Mouse (Mus musculus) gastrocnemius, postnatal 10 days (tissue): ENCODE results near the gene Pcbp3. TPM values are rescaled to one million over a fixed set of nuclear protein-coding genes. Genes with fewer than 3 reads are reported as not detected.
"Not testable (repeated sequence)": the region's sequence is repeated elsewhere in the genome, so short reads cannot be mapped to it uniquely, and the experiment has no call there.

Experiments used
- DNase-seq: peaks from one replicate; pipeline ENCODE4 v3.0.0; 2021; ENCODE audit warnings: mixed read lengths
- total RNA-seq, 2 experiments: library from RNA; stranded (reverse); gene quantifications; 2 replicates each; pipeline ENCODE4 v1.2.3; 2021

Pcbp3 gene
- total RNA-seq, 2 experiments from 2014 or later: 4.6 to 8.0 TPM

DNA sequence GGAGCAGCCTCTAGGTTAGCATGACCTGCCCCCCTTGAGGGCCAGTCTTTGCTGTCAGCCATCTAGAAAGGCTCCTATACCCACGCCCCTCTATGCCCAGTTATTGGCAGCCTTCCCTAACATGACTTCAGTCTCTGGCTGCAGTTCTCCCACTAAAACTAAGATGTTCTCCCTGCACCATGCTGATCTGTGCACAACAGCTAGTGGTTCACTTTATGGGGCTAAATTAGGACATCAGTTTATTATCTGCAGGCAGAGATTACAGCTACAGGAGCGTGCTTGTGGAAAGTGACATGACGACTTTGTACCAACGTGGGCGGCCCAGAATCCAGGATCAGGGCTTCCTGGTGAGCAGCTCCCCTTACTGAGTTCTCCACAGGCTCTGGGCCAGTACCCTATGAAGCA, 160.4 kb downstream of the Pcbp3 start:
- DNase-seq: no peak

DNA sequence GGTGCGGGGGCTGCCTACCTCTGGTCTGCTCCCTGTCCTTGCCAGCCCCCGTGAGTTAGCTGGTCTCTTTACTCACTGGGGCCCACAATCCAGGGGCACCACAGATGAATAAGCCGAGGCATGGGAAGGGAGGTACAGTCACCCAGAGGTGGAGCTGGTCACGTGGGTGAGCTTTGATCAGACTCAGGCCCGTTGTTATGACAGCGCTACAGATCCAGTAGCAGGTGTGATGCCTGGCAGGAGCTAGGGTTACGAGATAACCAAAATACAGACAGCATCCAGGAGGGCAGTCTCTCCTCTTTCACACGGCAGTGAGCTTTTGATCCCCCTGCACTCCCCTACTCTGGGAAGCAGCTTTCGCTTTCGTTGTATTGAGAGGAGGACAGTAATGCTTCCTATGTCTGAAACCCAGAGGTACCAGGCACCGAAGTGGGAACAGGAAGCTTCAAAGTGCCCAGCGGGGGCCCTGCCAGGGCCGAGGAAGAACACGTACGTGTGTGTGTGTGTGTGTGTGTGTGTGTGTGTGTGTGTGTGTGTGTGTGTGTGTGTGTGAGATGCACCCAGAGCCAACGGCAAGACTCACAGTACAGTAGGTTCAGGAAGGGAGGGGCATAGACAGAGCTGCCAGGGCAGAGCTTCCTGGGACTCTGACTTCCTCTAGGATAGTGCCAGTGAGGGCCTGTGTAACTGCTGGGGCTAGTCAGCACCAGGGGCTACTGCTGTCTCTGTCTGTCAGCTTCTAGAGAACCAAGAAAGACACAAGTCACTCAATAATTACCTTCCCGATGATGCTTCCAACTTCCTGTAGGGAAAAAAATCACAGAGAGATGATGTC, 162.7 kb downstream of the Pcbp3 start:
- no peak for DNase-seq

DNA sequence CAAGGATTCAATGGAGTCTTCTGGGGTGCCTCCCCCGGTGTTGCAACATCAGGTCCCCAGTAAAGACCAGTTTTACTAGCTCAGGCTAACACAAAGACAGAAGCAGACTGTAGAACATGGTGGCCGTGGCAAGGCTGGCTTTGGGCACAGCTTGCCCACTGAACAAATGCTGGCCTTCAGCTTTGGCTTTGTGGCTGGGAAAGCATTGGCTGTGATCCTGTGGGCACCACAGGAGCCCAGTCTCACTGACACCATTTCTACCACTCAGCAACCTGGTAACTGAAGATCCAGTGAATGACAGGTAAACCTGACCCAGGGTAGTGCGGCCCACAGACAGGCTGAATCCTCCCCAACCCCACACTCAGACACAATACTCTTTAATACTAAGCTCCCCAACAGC, 167.6 kb downstream of the Pcbp3 start:
- DNase-seq: no peak

DNA sequence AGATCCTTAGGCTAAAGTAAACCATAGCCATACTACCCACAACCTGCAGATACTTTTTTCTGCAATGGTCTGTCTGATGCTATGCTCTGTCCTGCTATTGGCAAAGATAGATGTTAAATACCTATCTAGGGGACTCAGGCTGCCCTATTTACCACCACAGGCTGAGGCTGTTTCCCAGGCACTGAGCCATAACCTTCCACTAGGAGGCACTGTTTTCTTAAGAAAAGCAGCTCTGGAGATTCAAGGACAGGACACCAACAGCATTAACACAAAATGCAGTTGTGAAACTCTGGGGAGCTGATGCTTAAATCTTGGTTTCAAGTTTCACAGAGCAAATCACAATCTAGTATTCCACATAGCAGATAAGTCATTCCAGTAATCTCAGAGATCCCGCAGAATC, 170.2 kb downstream of the Pcbp3 start:
- DNase-seq: peak; percentile 41

DNA sequence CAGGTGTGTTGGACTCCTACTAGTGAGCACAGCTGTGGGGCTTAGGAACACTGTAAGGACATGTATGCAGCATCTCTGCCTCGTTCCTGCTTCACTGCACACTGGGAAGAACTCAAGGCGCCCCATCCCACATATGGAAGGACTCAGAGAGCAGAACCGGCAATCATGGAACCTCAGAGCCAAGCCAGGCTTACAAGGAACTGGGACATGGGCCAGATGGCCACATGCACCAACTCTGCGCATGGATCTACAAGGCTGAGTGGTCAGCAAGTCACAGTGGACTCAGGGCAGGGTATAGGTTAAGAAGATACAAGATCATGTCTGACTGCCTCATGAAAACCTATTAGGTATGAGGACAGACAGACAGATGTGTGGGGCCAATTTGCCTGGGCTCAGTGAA, 171.8 kb downstream of the Pcbp3 start:
- DNase-seq: no peak

DNA sequence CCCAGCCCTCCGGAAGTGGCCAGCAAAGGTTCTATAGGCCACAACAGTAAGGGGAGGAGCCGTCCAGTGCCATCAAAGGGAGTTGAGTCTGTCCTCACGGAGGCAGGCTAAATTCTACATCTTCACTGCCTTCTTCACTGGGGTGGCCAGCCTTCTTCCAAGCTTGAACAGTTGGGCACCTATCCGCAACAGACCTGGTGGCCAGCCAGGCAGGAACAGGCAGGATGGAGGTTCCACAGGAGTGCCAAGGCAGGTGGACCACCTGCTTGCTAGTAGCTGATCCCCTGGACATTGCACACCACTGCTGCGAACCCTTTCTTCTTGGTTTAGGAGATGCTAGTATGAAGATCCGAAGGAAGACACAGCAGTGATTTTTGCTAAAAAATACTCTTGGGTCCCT, 176.4 kb downstream of the Pcbp3 start:
- DNase-seq: no peak

DNA sequence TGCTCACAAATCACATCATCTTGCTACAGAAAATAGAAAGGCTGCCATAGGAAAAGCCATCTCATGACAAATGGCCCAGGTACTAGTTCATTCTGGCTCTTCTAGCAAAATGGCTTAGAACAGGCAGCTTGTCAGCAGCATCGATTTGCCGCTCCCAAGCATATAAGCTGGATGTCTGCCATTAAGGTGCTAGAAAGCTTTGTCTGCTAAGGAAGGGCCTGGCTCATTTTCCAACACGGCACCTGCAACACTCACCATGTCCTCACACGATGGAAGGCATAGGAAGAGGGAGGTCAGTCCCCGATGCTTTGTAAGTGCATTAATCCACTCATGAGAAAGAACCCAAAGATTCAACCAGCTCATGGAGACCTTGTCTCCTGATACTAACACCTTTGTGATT, 182.5 kb downstream of the Pcbp3 start:
- DNase-seq: no peak

DNA sequence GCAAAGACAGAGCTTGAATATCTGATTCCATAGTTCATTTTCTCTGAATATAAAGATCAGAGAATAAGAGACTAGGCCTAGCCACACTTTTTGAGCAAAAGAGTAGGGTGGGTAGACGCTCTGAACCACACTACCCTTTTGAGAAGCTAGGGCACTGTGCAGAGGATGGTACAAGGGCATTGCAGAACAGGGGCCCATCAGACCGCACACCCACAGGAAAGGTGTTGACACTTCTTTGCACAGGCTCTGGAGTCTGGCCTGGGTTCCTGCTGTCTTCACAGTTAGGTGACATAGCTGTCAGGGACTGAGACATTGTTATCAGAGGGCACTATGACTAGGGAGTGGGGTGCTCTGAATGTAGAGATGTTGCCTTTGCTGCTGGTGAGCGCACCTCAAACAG, 190.1 kb downstream of the Pcbp3 start:
- DNase-seq: no peak

DNA sequence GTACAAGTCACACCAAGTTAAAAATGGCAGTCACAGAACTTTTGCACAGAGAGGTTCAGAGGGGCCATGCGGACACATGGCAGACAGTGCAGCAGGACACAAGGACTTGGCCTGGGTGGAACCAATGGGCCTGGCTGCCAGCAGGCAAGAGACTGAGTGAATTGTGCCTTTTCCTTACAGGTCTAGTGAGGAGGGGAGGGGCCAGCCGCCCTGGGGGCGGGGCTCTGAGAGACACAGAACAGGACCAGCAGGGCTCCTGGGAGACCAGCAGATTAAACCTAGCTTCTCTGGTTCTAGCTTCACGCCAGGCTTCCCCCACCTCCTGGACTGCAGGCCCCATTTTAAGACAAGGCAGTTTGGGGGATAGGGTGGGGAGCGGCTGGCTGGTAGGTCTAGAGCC, 190.6 kb downstream of the Pcbp3 start:
- DNase-seq: no peak

DNA sequence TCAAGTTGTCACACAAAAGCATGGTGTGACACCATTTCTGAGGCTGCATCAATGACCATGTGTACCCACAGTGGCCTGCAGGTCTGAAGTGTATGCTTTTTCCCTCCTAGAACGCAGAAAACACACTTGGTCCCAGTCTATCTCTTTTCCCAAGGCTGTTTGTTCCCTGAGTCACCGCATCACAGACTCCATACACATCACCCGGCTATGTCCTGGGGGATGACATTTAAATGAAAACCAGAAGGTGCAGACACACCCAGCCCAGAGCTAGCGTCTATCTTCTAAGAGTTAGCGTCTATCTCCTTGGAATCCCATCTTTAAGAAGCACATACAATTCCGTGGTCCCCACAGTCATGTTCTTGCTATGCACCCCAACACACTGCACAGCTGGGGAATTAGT, 192.1 kb downstream of the Pcbp3 start:
- no peak for DNase-seq

DNA sequence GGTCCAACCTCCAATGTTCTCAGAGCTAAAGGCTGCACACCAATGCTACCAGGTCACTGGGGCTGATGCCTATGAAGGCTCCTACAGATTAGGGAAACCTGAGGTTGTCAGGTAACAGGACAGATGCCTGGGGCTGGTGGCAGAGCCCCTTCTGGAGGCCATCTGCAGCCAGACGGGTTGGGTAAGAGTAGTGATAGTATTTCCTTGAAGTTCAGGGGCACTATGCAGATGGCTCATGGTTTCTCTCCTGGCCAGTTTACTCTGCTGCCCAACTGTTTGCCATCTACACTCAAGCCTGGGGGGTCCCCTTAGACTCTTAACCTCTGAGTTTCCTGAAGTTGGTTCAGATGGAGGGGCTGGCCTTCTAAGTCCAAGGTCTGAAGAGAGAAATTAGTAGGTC, 195.5 kb downstream of the Pcbp3 start:
- no peak for DNase-seq

DNA sequence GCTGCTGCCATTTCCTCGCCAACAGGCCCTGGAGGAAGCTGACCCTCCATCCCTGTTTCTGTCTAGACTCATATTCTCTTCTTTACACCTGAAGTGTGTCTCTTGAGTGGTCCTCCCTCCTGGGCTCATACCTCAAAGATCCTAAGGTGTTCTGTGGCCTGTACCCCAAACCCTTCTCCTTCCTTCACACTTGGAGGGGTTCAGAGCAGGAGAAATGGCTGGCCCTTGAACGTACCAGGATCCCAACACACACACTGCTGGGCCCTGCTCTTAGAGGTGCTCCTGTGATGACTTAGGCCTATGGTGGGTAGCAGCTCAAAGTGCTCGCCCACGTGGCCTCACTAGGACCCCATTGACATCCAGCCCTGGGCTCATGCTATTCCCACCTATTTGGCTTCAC, 196.8 kb downstream of the Pcbp3 start:
- no peak for DNase-seq

DNA sequence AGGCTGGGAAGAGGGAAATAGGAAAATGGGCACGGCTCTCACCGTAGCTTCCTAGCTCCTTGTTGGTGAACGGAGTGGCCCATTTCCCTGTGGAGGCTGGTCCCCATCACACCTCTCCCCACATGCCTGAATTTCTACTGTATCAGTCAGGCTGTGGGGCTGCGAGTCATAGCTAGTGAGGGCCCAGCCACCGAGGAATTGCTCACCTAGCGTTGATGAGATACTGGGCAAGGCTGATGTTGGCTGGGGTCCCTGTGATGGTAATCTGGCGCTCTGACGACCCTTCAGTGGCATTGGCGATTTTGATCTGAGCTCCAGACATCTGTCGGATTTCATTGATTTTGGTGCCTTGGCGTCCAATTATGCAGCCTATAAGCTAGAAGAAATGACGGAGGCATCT, 198.7 kb downstream of the Pcbp3 start:
- DNase-seq: no peak

DNA sequence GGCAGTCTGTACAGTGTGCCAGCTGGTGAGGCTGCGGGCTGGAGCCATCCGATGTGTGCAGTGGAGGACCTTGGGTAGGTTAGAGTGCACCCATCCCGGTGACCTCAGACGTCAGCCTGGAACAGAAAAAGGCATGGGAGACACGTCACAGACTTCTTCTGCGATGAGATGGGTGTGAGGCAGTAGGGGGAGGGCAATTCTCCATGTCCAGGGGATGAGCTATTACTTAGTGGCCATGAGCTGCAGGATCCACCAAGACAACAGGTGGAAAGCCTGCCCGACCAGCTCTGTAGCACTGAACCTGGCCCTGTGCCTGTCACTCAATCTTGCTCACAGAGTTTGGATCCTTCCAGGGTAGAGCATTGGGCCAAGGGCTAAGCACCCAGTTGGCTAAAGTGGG, 199.3 kb downstream of the Pcbp3 start:
- DNase-seq: no peak

DNA sequence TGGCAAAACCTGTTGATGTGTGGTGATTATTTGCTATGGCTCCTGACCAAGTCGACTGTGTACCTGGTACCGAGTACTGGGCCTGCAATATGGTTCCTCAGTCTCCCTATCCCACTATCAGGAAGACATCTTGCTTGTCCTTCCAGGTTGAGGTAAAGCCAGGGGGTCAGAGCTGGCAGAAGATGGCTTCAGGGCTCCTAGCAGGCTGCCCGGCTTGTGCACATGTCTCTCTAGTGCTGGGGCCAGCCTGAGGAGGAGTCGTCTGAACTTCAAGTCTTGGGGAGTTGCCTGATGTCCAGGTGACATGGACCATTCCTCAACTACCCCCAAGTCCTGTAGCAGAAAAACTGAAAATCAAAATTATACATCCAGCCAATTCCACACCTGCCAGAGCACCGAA, 201.8 kb downstream of the Pcbp3 start:
- DNase-seq: no peak

DNA sequence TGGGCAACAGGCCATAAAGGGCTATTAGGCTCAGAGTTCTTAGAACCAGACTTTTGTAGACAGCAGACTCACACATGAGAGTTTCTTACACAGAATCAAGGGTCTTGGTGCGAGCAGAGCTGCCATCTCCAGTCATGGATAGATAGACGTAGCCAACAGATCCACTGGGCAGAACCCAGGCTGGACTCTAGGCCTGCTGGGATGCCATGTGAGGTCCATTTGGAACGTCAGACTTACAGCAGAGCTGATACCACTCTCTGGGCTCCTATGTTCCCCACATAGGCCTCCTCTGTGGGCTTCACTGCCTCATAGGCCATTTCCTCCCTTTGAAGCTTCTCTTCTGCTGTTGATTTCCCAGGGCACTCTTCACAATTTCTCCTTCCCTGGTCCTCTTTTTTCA, 208.0 kb downstream of the Pcbp3 start:
- DNase-seq: no peak

DNA sequence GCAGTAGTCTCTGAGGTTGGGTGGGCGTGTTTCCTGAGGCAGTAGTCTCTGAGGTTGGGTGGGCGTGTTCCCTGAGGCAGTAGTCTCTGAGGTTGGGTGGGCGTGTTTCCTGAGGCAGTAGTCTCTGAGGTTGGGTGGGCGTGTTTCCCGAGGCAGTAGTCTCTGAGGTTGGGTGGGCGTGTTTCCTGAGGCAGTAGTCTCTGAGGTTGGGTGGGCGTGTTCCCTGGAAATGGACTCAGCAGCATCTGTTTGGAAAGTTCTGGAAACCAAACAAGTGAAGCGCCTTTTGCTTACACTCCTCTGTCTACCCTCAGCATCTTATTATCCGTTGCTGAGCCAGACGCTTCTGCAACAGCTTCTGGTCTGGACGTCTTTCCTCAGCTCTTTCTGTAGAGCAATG, 217.4 kb downstream of the Pcbp3 start:
- DNase-seq: not testable (repeated sequence)

DNA sequence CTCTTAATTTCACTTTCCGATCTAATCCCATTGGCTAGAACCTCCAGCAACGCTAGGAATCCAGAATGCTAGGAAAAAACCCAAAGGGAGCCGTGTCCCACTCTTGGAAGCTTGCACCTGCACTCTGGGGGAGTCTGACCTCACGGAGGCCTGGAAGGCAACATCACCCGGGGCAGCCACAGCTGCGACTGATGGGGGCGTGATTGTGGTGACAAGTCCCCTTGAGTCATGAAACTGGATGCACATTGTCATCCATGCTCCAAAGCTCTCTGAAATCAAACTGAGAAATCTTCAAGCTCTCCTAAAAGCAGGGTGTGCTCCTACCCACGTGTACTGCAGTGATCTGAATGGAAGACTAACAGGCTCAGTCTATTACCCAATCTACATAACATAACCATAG, 224.9 kb downstream of the Pcbp3 start:
- no peak for DNase-seq

DNA sequence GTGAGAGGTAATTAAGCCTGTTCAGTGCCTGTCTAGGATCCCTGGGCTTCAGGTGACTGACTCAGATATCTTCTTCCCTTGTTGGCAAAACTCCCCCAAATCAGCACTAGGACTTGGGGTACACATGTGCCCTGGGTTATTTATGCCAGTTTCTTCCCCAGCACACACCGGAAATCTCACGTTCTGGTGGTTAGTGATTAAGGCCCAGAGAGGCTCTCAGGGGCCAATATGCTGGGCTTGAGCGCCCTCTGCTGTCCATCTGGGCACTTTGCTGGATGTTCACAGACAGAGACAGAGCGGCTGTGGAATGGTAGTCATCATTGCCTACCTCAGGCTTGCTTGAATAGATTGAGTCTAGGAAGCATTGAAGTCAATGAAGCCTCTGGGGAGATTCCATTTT, 226.7 kb downstream of the Pcbp3 start:
- peak; percentile 86 for DNase-seq

DNA sequence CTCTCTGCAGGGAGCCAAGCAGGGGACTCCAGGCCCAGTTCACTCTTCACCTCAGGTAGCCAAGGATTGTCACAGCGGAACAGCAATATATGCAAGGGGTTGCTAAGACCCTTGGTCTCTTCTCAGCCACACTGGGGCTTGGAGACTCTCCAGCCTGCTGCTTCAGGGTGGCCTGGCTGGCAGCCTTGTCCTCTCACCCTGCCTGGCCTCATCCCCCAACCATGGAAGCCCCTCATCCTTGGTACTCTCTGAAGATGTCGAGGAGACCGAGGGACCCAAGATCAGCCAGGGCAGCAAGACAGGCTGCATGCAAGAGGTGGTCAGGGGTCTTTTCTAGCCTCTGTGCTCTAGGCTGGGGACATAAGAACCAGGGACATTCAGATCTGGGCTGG, 228.0 kb downstream of the Pcbp3 start:
- DNase-seq: no peak

DNA sequence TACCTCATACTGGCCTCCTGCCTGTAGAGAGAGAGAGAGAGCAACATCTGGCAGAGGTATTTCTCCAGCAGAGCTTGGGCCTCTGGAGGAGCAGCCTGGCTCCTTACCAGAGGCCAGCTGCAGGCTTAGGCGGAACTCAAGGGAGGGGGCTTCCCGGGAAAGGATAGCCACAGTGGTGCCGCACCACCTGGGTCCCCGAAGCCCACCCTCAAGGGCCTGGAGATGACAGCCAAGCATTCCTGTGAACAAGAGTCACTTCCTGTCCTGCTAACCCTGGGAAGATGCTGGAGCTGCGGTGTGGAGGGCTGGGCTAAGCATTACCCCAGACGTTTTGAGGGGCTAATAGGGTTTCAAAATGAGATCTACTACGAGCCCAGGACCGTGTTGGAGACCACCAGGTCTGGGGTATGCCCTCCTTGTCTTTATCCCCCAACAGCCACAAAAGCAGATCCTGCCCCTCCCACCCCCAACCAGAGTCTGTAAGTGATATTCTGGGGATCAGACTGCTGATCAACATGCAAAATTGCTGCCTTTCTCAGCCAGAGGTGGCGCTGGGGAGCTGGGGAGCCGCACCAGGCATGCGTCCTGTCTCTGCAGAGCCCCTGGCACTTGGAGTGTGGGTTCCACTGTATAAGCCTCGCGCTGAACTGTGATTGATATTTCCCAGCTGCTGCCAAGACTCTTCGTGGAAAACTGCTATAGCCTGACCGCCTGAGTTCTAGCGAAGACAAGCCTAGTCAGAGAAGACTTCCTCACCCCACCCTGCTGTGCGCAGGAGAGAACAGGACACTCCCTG, 228.6 kb downstream of the Pcbp3 start:
- DNase-seq: peak; percentile 90

DNA sequence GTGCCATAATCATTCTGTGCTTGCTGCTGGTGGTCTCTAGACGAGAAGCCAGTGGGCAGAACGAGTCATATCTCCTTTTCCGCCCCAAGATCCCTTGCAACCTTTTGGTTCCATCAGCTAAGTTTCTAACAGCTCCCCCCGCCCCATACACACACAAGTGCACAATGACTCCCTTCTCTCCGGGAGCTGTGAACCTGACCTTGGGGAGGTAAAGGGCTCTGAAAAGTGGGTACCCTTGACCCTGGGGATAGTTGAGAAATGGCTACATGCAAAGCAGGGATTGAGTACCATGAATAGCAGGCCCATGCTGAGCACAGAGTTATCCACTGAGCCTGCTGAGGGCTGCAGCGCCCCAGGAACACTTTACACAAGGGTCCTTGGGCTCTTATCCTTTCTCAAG, 229.3 kb downstream of the Pcbp3 start:
- DNase-seq: no peak

DNA sequence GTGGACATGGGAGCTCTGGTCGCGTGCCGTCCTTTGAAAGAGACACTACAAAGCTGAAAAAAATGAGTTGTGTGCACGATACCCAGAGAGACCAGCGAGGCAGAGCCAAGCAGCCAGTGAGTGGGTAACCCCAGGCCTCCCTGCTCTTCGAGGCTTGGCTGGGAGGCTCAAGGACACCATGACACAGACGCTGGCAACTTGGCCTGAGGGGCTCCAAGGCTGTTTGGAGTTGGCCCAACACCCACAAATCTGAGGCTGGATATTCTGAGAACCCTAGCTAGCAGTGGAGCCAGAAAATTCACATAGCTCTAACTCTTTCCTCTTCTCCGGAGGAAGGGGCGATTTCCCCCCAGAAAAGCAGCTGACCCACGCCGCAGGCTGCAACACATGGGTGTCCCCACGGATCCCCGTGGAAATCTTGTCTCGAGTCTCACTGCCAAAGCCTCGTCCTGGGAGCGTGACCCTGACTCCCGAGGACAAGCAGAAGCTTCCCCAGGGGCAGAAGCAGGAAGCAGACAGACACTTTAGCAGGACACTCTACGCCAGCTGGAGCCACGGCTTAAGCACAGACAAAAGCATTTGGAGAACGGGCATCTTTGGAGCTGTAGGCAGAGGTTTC, 230.0 kb downstream of the Pcbp3 start:
- DNase-seq: no peak
